Mouse (Mus musculus) neural tube, embryonic 10.5 days (tissue): ENCODE results near the gene Saa4.
"Not testable (repeated sequence)": the region's sequence is repeated elsewhere in the genome, so short reads cannot be mapped to it uniquely, and the experiment has no call there.

Source experiments
- DNase-seq: peaks from one replicate; pipeline ENCODE4 v3.0.0-alpha.2; 2017; ENCODE audit warnings: low spot score; ENCODE audit errors: extremely low spot score

Saa4 gene

GRCm38 (mm10) chr7:46732458-46732857 is at the start of gene Saa4:
Saa4 (minus strand) TSS chr7:46732603.
- no peak for DNase-seq

- DNase-seq, result peak; percentile 71
These were observed 38.3 kb upstream of the Saa4 start for GRCm38 (mm10) chr7:46770706-46771105.

GRCm38 (mm10) chr7:46768451-46768850 is 36.0 kb upstream of the Saa4 start:
- DNase-seq, result no peak

GRCm38 (mm10) chr7:46767371-46767770 is 35.0 kb upstream of the Saa4 start:
- no peak for DNase-seq

- no peak for DNase-seq
These were observed 32.3 kb upstream of the Saa4 start for GRCm38 (mm10) chr7:46764672-46765071.

GRCm38 (mm10) chr7:46762601-46763000 is 30.2 kb upstream of the Saa4 start:
- DNase-seq, result no peak

- DNase-seq, result no peak
These were observed 28.8 kb upstream of the Saa4 start for GRCm38 (mm10) chr7:46761049-46761795.

GRCm38 (mm10) chr7:46751490-46751889 is 19.1 kb upstream of the Saa4 start, which contains the start of gene Saa2:
Saa2 (plus strand) TSS chr7:46751790.
- no peak for DNase-seq

GRCm38 (mm10) chr7:46748459-46748858 is 16.1 kb upstream of the Saa4 start:
- DNase-seq, result no peak

- no peak for DNase-seq
These were observed 14.0 kb upstream of the Saa4 start for GRCm38 (mm10) chr7:46746381-46746780.

- DNase-seq, result no peak
These were observed 13.4 kb upstream of the Saa4 start for GRCm38 (mm10) chr7:46745816-46746215.

GRCm38 (mm10) chr7:46742880-46743279 is 10.5 kb upstream of the Saa4 start, which contains the start of gene Saa1:
Saa1 (minus strand) TSS chr7:46742980.
- DNase-seq, result not testable (repeated sequence)

- DNase-seq, result not testable (repeated sequence)
These were observed 7.6 kb upstream of the Saa4 start for GRCm38 (mm10) chr7:46740041-46740440.

- DNase-seq, result no peak
These were observed 6.4 kb upstream of the Saa4 start for GRCm38 (mm10) chr7:46738561-46739460.

GRCm38 (mm10) chr7:46734983-46735382 is 2.6 kb upstream of the Saa4 start:
- DNase-seq, result no peak

- no peak for DNase-seq
These were observed 4.8 kb downstream of the Saa4 start for GRCm38 (mm10) chr7:46727584-46727983.

GRCm38 (mm10) chr7:46724396-46724795 is 8.0 kb downstream of the Saa4 start:
- DNase-seq, result no peak

- DNase-seq, result no peak
These were observed 8.6 kb downstream of the Saa4 start for GRCm38 (mm10) chr7:46723849-46724248.

GRCm38 (mm10) chr7:46723354-46723753 is 9.0 kb downstream of the Saa4 start:
- no peak for DNase-seq

- DNase-seq, result no peak
These were observed 11.9 kb downstream of the Saa4 start for GRCm38 (mm10) chr7:46720460-46720859.

- DNase-seq, result no peak
These were observed 12.9 kb downstream of the Saa4 start for GRCm38 (mm10) chr7:46719526-46719925.

GRCm38 (mm10) chr7:46718591-46719270 is 13.7 kb downstream of the Saa4 start:
- DNase-seq, result no peak
